Mouse (Mus musculus): ENCODE measurements at regions not wholly inside any gene's neighbourhood (a gene's known extent, or its start where the extent isn't known, plus 50 kb on each side); places are given as distances from the start of the nearest gene placed in this dataset.

GRCm38 (mm10) chr3:147170106-147170505 is 317.9 kb downstream of the Ttll7 start:
- TF ChIP-seq CTCF (IDR thresholded peaks at IDR 0.05) (no peak), EP300 (IDR thresholded peaks at IDR 0.05) (no peak)
